Mouse (Mus musculus) kidney, adult 2 months (tissue): Measurements from ENCODE around the gene Lrrc34. TPM values are rescaled to one million over a fixed set of nuclear protein-coding genes. Genes with fewer than 3 reads are reported as not detected.

Experiments used
- DNase-seq: peaks from one replicate; pipeline ENCODE4 v3.0.0; 2021
- H3K27ac ChIP-seq: fragments of 200-500 bp; 2 replicates; pipeline ENCODE4 v1.5.1; 2012; ENCODE audit warnings: low read depth, low read length, control low read depth, inconsistent platforms; ENCODE audit not compliant: insufficient read depth
- H3K27me3 ChIP-seq: fragments of 200-500 bp; replicated peaks from 2 replicates; pipeline ENCODE4 v1.6.1; 2012; ENCODE audit warnings: mild to moderate bottlenecking, moderate library complexity, low read length, inconsistent platforms; ENCODE audit not compliant: control insufficient read depth, insufficient read depth
- H3K36me3 ChIP-seq: fragments of 200-500 bp; 2 replicates; pipeline ENCODE4 v1.6.1; 2012; ENCODE audit warnings: mild to moderate bottlenecking, moderate library complexity, low read length, inconsistent platforms; ENCODE audit not compliant: control insufficient read depth, insufficient read depth
- H3K4me1 ChIP-seq: fragments of 200-500 bp; 2 replicates; pipeline ENCODE4 v1.6.1; 2011; ENCODE audit warnings: low read length; ENCODE audit not compliant: control insufficient read depth, insufficient read depth
- H3K4me3 ChIP-seq: fragments of 200-500 bp; 2 replicates; pipeline ENCODE4 v1.5.1; 2011; ENCODE audit warnings: mild to moderate bottlenecking, low read depth, low read length, control low read depth; ENCODE audit not compliant: insufficient read depth
- CTCF ChIP-seq: fragments of 200-500 bp; conservative IDR thresholded peaks from 2 replicates; pipeline ENCODE4 v1.5.1; 2011; ENCODE audit warnings: low read depth, mild to moderate bottlenecking, control low read depth, low read length, moderate library complexity, mixed read lengths; ENCODE audit not compliant: insufficient read depth, insufficient read length
- POLR2A ChIP-seq: fragments of 200-500 bp; IDR thresholded peaks from one replicate; pipeline ENCODE4 v1.6.1; 2011; ENCODE audit warnings: low read depth, low read length, control low read depth
- WGBS: fragments of 180-500 bp; shearing (Covaris S2); methylation state at CpG from one replicate; pipeline ENCODE4 v1.1.7; 2018; 5-methylcytosine and 5-hydroxymethylcytosine counted together
- polyA plus RNA-seq: library from polyadenylated mRNA; depleted of rRNA; stranded (reverse); fragments of >200 nt; gene quantifications from 2 replicates; pipeline ENCODE4 v1.2.3, GENCODE M21; 2012

Lrrc34 gene
- polyA plus RNA-seq, 1 experiment = 0.13 TPM

GRCm38 (mm10) chr3:30655937-30656336, 8.3 kb upstream of the Lrrc34 start:
- no peak overlapping the region for H3K27ac ChIP-seq
- DNase-seq = no peak
- TF ChIP-seq CTCF (no peak), POLR2A (no peak)
- H3K4me3 ChIP-seq = no peak overlapping the region
- H3K36me3 ChIP-seq = no peaks in the 10 kb centered on the region
- WGBS = 78% methylated on average over 5 of the region's 5 CpGs
- H3K27me3 ChIP-seq = no peaks in the 10 kb centered on the region
- H3K4me1 ChIP-seq = no peaks in the 10 kb centered on the region

- Histone ChIP-seq H3K27me3 (no peaks in the 10 kb centered on the region), H3K4me1 (no peaks in the 10 kb centered on the region), H3K27ac (no peak overlapping the region), H3K4me3 (peak overlapping the region; percentile 39), H3K36me3 (no peaks in the 10 kb centered on the region)
- TF ChIP-seq CTCF (no peak; the same call in 1 of the 2 replicates), POLR2A (no peak)
- peak; percentile 61 for DNase-seq
- under 1% methylated on average over 41 of the region's 41 CpGs for WGBS
Measured at GRCm38 (mm10) chr3:30650062-30650841, 2.6 kb upstream of the Lrrc34 start.

GRCm38 (mm10) chr3:30648466-30648865, 797 bp upstream of the Lrrc34 start:
- H3K27ac ChIP-seq = no peak overlapping the region
- H3K36me3 ChIP-seq = no peaks in the 10 kb centered on the region
- 100% methylated on average over 2 of the region's 2 CpGs for WGBS
- no peaks in the 10 kb centered on the region for H3K4me1 ChIP-seq
- DNase-seq = no peak
- no peak for TF ChIP-seq CTCF
- H3K27me3 ChIP-seq = no peaks in the 10 kb centered on the region
- H3K4me3 ChIP-seq = no peak overlapping the region

- 75% methylated on average over 8 of the region's 8 CpGs for whole genome bisulfite sequencing
- TF ChIP-seq CTCF (no peak), POLR2A (no peak)
Measured at GRCm38 (mm10) chr3:30646761-30647160, 908 bp downstream of the Lrrc34 start.

GRCm38 (mm10) chr3:30644207-30644606, 3.5 kb downstream of the Lrrc34 start, which contains the start of gene Lrriq4:
Gene Lrriq4 (plus strand): TSS chr3:30644507.
- WGBS = 74% methylated on average over 2 of the region's 2 CpGs
- DNase-seq = no peak
- no peak for TF ChIP-seq CTCF
- TF ChIP-seq POLR2A = no peak
- H3K27ac ChIP-seq = no peak within 1 kb of the TSS
- no peaks in the 10 kb centered on the region for H3K4me1 ChIP-seq
- no peak within 1 kb of the TSS for H3K4me3 ChIP-seq
- H3K36me3 ChIP-seq = no peaks in the 10 kb centered on the region
- H3K27me3 ChIP-seq = no peaks in the 10 kb centered on the region

More at GRCm38 (mm10) chr3:30646761-30647160, 908 bp downstream of the Lrrc34 start:
- H3K27me3 ChIP-seq = no peaks in the 10 kb centered on the region
- H3K27ac ChIP-seq = no peak overlapping the region
- H3K36me3 ChIP-seq = no peaks in the 10 kb centered on the region
- H3K4me1 ChIP-seq = no peaks in the 10 kb centered on the region
- no peak for DNase-seq
- H3K4me3 ChIP-seq = no peak overlapping the region

- Histone ChIP-seq H3K27ac (no peak overlapping the region), H3K4me3 (no peak overlapping the region), H3K36me3 (no peaks in the 10 kb centered on the region), H3K4me1 (no peaks in the 10 kb centered on the region), H3K27me3 (no peaks in the 10 kb centered on the region)
- DNase-seq = no peak
- no peak for TF ChIP-seq POLR2A
- no peak for TF ChIP-seq CTCF
- WGBS = 81% methylated on average over 4 of the region's 4 CpGs
Measured at GRCm38 (mm10) chr3:30635629-30636028, 12.0 kb downstream of the Lrrc34 start.

GRCm38 (mm10) chr3:30633681-30634080, 14.0 kb downstream of the Lrrc34 start:
- H3K27ac ChIP-seq = no peak overlapping the region
- H3K4me1 ChIP-seq = no peaks in the 10 kb centered on the region
- H3K4me3 ChIP-seq = no peak overlapping the region
- 74% methylated on average over 3 of the region's 3 CpGs for WGBS
- no peak for DNase-seq
- TF ChIP-seq CTCF = no peak
- TF ChIP-seq POLR2A = no peak
- no peaks in the 10 kb centered on the region for H3K36me3 ChIP-seq
- H3K27me3 ChIP-seq = no peaks in the 10 kb centered on the region
